8 mouse cellular contexts compared by ENCODE assay signal in the genomic region with DNA sequence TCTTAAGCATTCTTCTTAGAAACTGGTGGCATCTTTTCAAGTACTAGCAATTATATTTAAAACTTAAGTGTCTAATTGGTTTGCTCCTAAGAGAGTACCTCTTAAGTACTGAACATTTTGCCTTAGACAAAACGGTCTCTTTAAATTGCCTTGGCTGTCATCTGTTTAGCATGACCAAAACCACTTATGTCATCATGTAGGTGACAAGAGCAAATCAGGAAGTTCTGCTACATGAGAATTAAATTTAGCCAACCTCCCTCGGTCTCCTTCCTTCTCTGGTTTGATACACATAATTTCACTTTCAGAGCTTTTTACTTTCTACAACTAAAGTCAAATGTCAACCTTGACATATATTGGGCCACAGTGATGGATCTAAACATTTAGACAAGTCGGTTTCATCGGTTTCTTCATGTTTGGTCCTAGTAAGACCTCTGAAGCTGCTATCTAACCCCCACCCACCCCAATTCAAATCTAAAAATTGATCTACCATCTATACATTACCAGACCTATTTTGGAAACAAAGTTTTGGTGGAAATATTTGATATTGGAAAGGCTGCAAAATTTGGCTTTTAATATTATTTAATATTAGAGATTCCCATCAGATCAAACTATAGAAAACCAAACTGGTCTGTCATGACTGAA. TPM values are rescaled to one million over a fixed set of nuclear protein-coding genes. Genes with fewer than 3 reads are reported as not detected.
DNase-seq lines count a peak whose midpoint lies in the region; ATAC-seq and TF ChIP-seq lines count a peak whose summit lies in the region.

No protein-coding gene starts in this region.

- no peaks in the 10 kb centered on the region for H3K27me3 ChIP-seq in kidney, postnatal 0 days (ENCODE audit: insufficient read depth, low read length)
- H3K27me3 ChIP-seq in intestine, embryonic 16.5 days (replicated peaks; ENCODE audit: control insufficient read depth, insufficient read depth, low read length), result no peaks in the 10 kb centered on the region

- no peaks in the 10 kb centered on the region for H3K9me3 ChIP-seq in kidney, postnatal 0 days (replicated peaks; ENCODE audit: low read length)
- H3K9me3 ChIP-seq in intestine, embryonic 16.5 days (ENCODE audit: control insufficient read depth, low read length), result no peaks in the 10 kb centered on the region

- no peaks in the 10 kb centered on the region for H3K36me3 ChIP-seq in kidney, postnatal 0 days (ENCODE audit: insufficient read depth, low read length)
- no peaks in the 10 kb centered on the region for H3K36me3 ChIP-seq in intestine, embryonic 16.5 days (ENCODE audit: control insufficient read depth, insufficient read depth, low read length)

- peak overlapping the region; percentile 74 for H3K4me2 ChIP-seq in kidney, postnatal 0 days (ENCODE audit: low read length)
- peak overlapping the region; percentile 67 for H3K4me2 ChIP-seq in intestine, embryonic 16.5 days (ENCODE audit: low read depth, low read length)

- TF ChIP-seq CTCF in kidney, postnatal 0 days (IDR thresholded peaks at IDR 0.05; ENCODE audit: low read depth), result no peak
- no peak for TF ChIP-seq CTCF in cortical plate, adult 2 months (IDR thresholded peaks at IDR 0.05; ENCODE audit: extremely low read depth, insufficient read depth, low read length)

- no peak overlapping the region for H3K27ac ChIP-seq in kidney, postnatal 0 days
- H3K27ac ChIP-seq in cortical plate, adult 2 months (ENCODE audit: insufficient read depth, low read length), result no peak overlapping the region
- H3K27ac ChIP-seq in intestine, embryonic 16.5 days (ENCODE audit: low read length), result no peak overlapping the region

- no peak for DNase-seq in kidney, postnatal 0 days (ENCODE audit: low spot score)
- no peak for DNase-seq in kidney, postnatal 14 days
- peak; percentile 59 for DNase-seq in naive thymus-derived CD4-positive, alpha-beta T cell, adult 2 months (ENCODE audit: low read depth)
- DNase-seq in thymus, postnatal 4 days, result no peak
- no peak for DNase-seq in layer of hippocampus, adult 18-20 months (ENCODE audit: low spot score in 2 of 2)
- no peak for DNase-seq in thymus, postnatal 10 days (ENCODE audit: low spot score in 2 of 2)

- TF ChIP-seq POLR2A in cortical plate, adult 2 months (IDR thresholded peaks at IDR 0.05; ENCODE audit: extremely low read depth, insufficient read depth, low read length), result no peak

- no peak overlapping the region for H3K9ac ChIP-seq in kidney, postnatal 0 days (ENCODE audit: low read depth, low read length)
- H3K9ac ChIP-seq in intestine, embryonic 16.5 days (ENCODE audit: low read depth, low read length), result no peak overlapping the region

- no peak for ATAC-seq in kidney, postnatal 0 days (replicated peaks; ENCODE audit: low FRiP score, low read depth)
- no peak for ATAC-seq in intestine, embryonic 16.5 days

- H3K4me3 ChIP-seq in kidney, postnatal 0 days (replicated peaks; ENCODE audit: low read depth, low read length), result peak overlapping the region; percentile 96
- peak overlapping the region; percentile 67; the same call in 1 of the 2 replicates for H3K4me3 ChIP-seq in cortical plate, adult 2 months (ENCODE audit: insufficient read depth, low read length)
- no peak overlapping the region for H3K4me3 ChIP-seq in intestine, embryonic 16.5 days (ENCODE audit: low read length)

- peaks cover 21% of the 10 kb centered on the region for H3K4me1 ChIP-seq in kidney, postnatal 0 days (replicated peaks; ENCODE audit: insufficient read depth, low read length)
- H3K4me1 ChIP-seq in cortical plate, adult 2 months (ENCODE audit: control insufficient read depth, insufficient read depth, low read length), result peaks cover 7% of the 10 kb centered on the region
- peaks cover 33% of the 10 kb centered on the region for H3K4me1 ChIP-seq in intestine, embryonic 16.5 days (ENCODE audit: control insufficient read depth, insufficient read depth, low read length)

- WGBS in kidney, postnatal 0 days, result 76% methylated on average over 4 of the region's 4 CpGs
- WGBS in intestine, embryonic 16.5 days, result 76% methylated on average over 4 of the region's 4 CpGs

RNA-seq across cellular contexts. Expression of a gene that starts 2.7 kb away (rescaled TPM):
- polyA plus RNA-seq in kidney, postnatal 0 days (2015; fragmentation: Nextera tagmentation; extraction: Ambion mirVana), result 8.0 and 11.4 TPM in 2 replicates
- 53.3 and 53.6 TPM in 2 replicates for polyA plus RNA-seq in cortical plate, adult 2 months (2012; rRNA removed)
- 2.0 and 2.6 TPM in 2 replicates for polyA plus RNA-seq in intestine, embryonic 16.5 days (2015; fragmentation: Nextera tagmentation; extraction: Ambion mirVana)
- total RNA-seq in layer of hippocampus, adult 18-20 months (2021), result 10 to 100 TPM; 32.3 to 36.2 TPM

RNA-seq across cellular contexts. Expression of a gene that starts 49.9 kb away (rescaled TPM):
- polyA plus RNA-seq in kidney, postnatal 0 days (2015; fragmentation: Nextera tagmentation; extraction: Ambion mirVana), result 7.4 and 7.9 TPM in 2 replicates
- 4.8 and 5.2 TPM in 2 replicates for polyA plus RNA-seq in cortical plate, adult 2 months (2012; rRNA removed)
- polyA plus RNA-seq in intestine, embryonic 16.5 days (2015; fragmentation: Nextera tagmentation; extraction: Ambion mirVana), result 4.6 and 5.2 TPM in 2 replicates
- total RNA-seq in layer of hippocampus, adult 18-20 months (2021), result 1 to 10 TPM; 3.8 to 4.1 TPM
